Mouse (Mus musculus) CD4-positive naive resting alpha-beta T cell, adult 76 days (primary cell): ENCODE data around the gene F2rl2. TPM values are rescaled to one million over a fixed set of nuclear protein-coding genes. Genes with fewer than 3 reads are reported as not detected.

Source experiments
- total RNA-seq: library from RNA; stranded (reverse); gene quantifications from one replicate; pipeline ENCODE4 v1.2.4, GENCODE M21; 2023

The F2rl2 gene
- total RNA-seq = 0.44 TPM

DNA sequence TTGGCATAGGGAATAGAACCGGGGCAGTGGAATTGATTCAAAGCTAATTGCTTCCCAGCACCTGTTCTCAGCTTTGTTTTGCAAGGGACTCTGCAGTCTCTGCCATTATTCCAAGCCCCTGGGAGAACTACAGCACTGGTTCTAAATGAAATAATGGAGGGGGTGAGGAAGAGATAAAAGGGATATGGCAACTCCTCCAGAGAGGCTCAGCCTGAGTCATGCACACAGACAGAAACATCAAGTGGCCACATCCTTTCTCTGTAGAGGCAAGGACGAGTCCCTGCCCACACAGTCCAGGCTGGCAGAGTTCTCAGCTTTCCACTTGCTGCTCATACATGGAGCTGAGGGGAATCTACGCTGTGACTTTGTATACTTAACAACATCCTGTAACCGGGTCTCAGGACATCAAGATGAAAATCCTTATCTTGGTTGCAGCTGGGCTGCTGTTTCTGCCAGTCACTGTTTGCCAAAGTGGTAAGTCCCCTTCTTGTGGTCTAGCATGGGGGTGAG, at the start of gene F2rl2:
Gene F2rl2 (plus strand): TSS at position 200 of the 510 bp plus-strand sequence.

Other genes with a start within 250 kb of the F2rl2 start
- not detected for gene S100z, start 218.1 kb upstream of the F2rl2 start, total RNA-seq
- 25.4 TPM for gene F2rl1, start 171.6 kb upstream of the F2rl2 start, total RNA-seq
- gene F2r, start 78.4 kb upstream of the F2rl2 start, total RNA-seq = 12.8 TPM
- 58.8 TPM for gene Iqgap2, start 195.1 kb downstream of the F2rl2 start, total RNA-seq